Mouse (Mus musculus) embryonic fibroblast, embryonic 13.5 days (primary cell): ENCODE data around the gene Robo3. TPM values are rescaled to one million over a fixed set of nuclear protein-coding genes. Genes with fewer than 3 reads are reported as not detected.

Source experiments
- H3K27ac ChIP-seq: 2 replicates; pipeline ENCODE4 v1.5.1; 2012; ENCODE audit warnings: low read length, control low read depth, inconsistent platforms; ENCODE audit not compliant: insufficient read depth
- H3K4me1 ChIP-seq: 2 replicates; pipeline ENCODE4 v1.6.1; 2011; ENCODE audit warnings: low read length; ENCODE audit not compliant: control insufficient read depth, insufficient read depth
- H3K4me3 ChIP-seq: 2 replicates; pipeline ENCODE4 v1.5.1; 2011; ENCODE audit warnings: mild to moderate bottlenecking, control low read depth, low read length; ENCODE audit not compliant: insufficient read depth
- CTCF ChIP-seq: IDR thresholded peaks from 2 replicates; pipeline ENCODE4 v1.5.1; 2011; ENCODE audit warnings: mild to moderate bottlenecking, control low read depth, low read length, moderate library complexity, borderline replicate concordance; ENCODE audit not compliant: insufficient read depth
- POLR2A ChIP-seq: IDR thresholded peaks from 2 replicates; pipeline ENCODE4 v1.6.1; 2011; ENCODE audit warnings: low read depth, mild to moderate bottlenecking, control low read depth, low read length, moderate library complexity
- polyA plus RNA-seq: library from polyadenylated mRNA; stranded (reverse); fragments of >200 nt; gene quantifications from 2 replicates; pipeline ENCODE4 v1.2.4, GENCODE M21; 2011; ENCODE audit warnings: low read depth; ENCODE audit not compliant: missing spikeins, insufficient read length

Robo3 gene
- polyA plus RNA-seq, 1 experiment: 0.56 TPM

- H3K4me3 ChIP-seq: no peak overlapping the region
- TF ChIP-seq POLR2A (no peak), CTCF (no peak)
- no peak overlapping the region for H3K27ac ChIP-seq
Observed at GRCm38 (mm10) chr9:37433823-37434560, 946 bp upstream of the Robo3 start.

GRCm38 (mm10) chr9:37432026-37432666, 900 bp downstream of the Robo3 start:
- TF ChIP-seq CTCF (no peak), POLR2A (no peak)
- Histone ChIP-seq H3K4me3 (no peak overlapping the region), H3K27ac (no peak overlapping the region), H3K4me1 (no peaks in the 10 kb centered on the region)

More at GRCm38 (mm10) chr9:37433823-37434560, 946 bp upstream of the Robo3 start:
- H3K4me1 ChIP-seq: no peaks in the 10 kb centered on the region

GRCm38 (mm10) chr9:37430582-37430981, 2.5 kb downstream of the Robo3 start:
- H3K4me1 ChIP-seq: no peaks in the 10 kb centered on the region
- peak; percentile 79 for TF ChIP-seq CTCF
- no peak for TF ChIP-seq POLR2A
- H3K27ac ChIP-seq: no peak overlapping the region
- no peak overlapping the region for H3K4me3 ChIP-seq

- Histone ChIP-seq H3K4me1 (no peaks in the 10 kb centered on the region), H3K27ac (no peak overlapping the region), H3K4me3 (no peak overlapping the region)
- no peak for TF ChIP-seq CTCF
- no peak for TF ChIP-seq POLR2A
Observed at GRCm38 (mm10) chr9:37429326-37429725, 3.7 kb downstream of the Robo3 start.

- no peak overlapping the region for H3K27ac ChIP-seq
- TF ChIP-seq CTCF (no peak), POLR2A (no peak)
- H3K4me1 ChIP-seq: peaks cover under 1% of the 10 kb centered on the region
- H3K4me3 ChIP-seq: no peak overlapping the region
Observed at GRCm38 (mm10) chr9:37421239-37421638, 11.8 kb downstream of the Robo3 start.

- H3K27ac ChIP-seq: no peak overlapping the region
- TF ChIP-seq CTCF (0 out of 2 replicates have a peak, but pooled peaks have one; percentile 18), POLR2A (no peak)
- H3K4me3 ChIP-seq: no peak overlapping the region
- peaks cover 4% of the 10 kb centered on the region for H3K4me1 ChIP-seq
Observed at GRCm38 (mm10) chr9:37420676-37421075, 12.4 kb downstream of the Robo3 start.

- H3K27ac ChIP-seq: no peak overlapping the region
- peaks cover 4% of the 10 kb centered on the region for H3K4me1 ChIP-seq
- TF ChIP-seq POLR2A (no peak), CTCF (no peak)
- H3K4me3 ChIP-seq: no peak overlapping the region
Observed at GRCm38 (mm10) chr9:37418791-37419190, 14.3 kb downstream of the Robo3 start.

GRCm38 (mm10) chr9:37414666-37415065, 18.4 kb downstream of the Robo3 start:
- no peak for TF ChIP-seq POLR2A
- no peak for TF ChIP-seq CTCF
- Histone ChIP-seq H3K4me3 (no peak overlapping the region), H3K27ac (no peak overlapping the region), H3K4me1 (peaks cover 4% of the 10 kb centered on the region)

- H3K4me1 ChIP-seq: peaks cover 4% of the 10 kb centered on the region
- H3K27ac ChIP-seq: no peak overlapping the region
- H3K4me3 ChIP-seq: no peak overlapping the region
- TF ChIP-seq CTCF (no peak), POLR2A (no peak)
Observed at GRCm38 (mm10) chr9:37412989-37413388, 20.1 kb downstream of the Robo3 start.

- no peak overlapping the region for H3K27ac ChIP-seq
- no peaks in the 10 kb centered on the region for H3K4me1 ChIP-seq
- TF ChIP-seq CTCF: no peak
- no peak for TF ChIP-seq POLR2A
- no peak overlapping the region for H3K4me3 ChIP-seq
Observed at GRCm38 (mm10) chr9:37409698-37410445, 23.2 kb downstream of the Robo3 start.
